Mouse (Mus musculus) MEL (cell line): ENCODE data around the gene Vps8. TPM values are rescaled to one million over a fixed set of nuclear protein-coding genes. Genes with fewer than 3 reads are reported as not detected.

Experiments
- DNase-seq: peaks from one replicate; pipeline ENCODE4 v3.0.0; 2011; ENCODE audit warnings: low read depth, low spot score
- H3K27ac ChIP-seq: 2 replicates; pipeline ENCODE4 v1.5.1; 2012; ENCODE audit warnings: low read depth, mild to moderate bottlenecking, control low read depth, low read length, moderate library complexity; ENCODE audit not compliant: control insufficient read depth
- H3K27me3 ChIP-seq, 2 experiments: fragments of 150-350 bp in 1 of 2; sonication (generic) in 1 of 2; 2 replicates each; pipeline ENCODE4 v1.6.1; 2012; ENCODE audit warnings: low read length in 2 of 2, mild to moderate bottlenecking in 2 of 2, improper control_type of control experiment in 1 of 2, moderate library complexity in 1 of 2; ENCODE audit not compliant: insufficient read depth in 2 of 2, control insufficient read depth in 1 of 2
- H3K36me3 ChIP-seq, 2 experiments: 2 replicates each; pipeline ENCODE4 v1.6.1; 2012 to 2014; ENCODE audit warnings: low read length in 2 of 2, improper control_type of control experiment in 1 of 2, inconsistent platforms in 1 of 2, mild to moderate bottlenecking in 1 of 2; ENCODE audit not compliant: insufficient read depth in 2 of 2, control insufficient read depth in 1 of 2
- H3K4me1 ChIP-seq, 2 experiments: fragments of 150-350 bp in 1 of 2; sonication (generic) in 1 of 2; 2 replicates each; pipeline ENCODE4 v1.6.1; 2012; ENCODE audit warnings: low read length in 2 of 2, improper control_type of control experiment in 1 of 2, mild to moderate bottlenecking in 1 of 2; ENCODE audit not compliant: insufficient read depth in 2 of 2, control insufficient read depth in 1 of 2
- H3K4me3 ChIP-seq, 2 experiments: fragments of 150-350 bp in 1 of 2; sonication (generic) in 1 of 2; 2 replicates each; pipeline ENCODE4 v1.5.1; 2012; ENCODE audit warnings: low read depth in 2 of 2, low read length in 2 of 2, mild to moderate bottlenecking in 2 of 2, moderate library complexity in 2 of 2, control low read depth in 1 of 2, improper control_type of control experiment in 1 of 2; ENCODE audit not compliant: control insufficient read depth in 1 of 2, insufficient read depth in 1 of 2
- H3K79me2 ChIP-seq: 2 replicates; pipeline ENCODE4 v1.6.1; 2012; ENCODE audit warnings: mild to moderate bottlenecking, low read length, moderate library complexity; ENCODE audit not compliant: control insufficient read depth, poor library complexity, insufficient read depth
- H3K9ac ChIP-seq: 2 replicates; pipeline ENCODE4 v1.6.1; 2012; ENCODE audit warnings: low read depth, mild to moderate bottlenecking, control low read depth, low read length, moderate library complexity; ENCODE audit not compliant: control insufficient read depth, poor library complexity, severe bottlenecking
- H3K9me3 ChIP-seq: fragments of 150-350 bp; sonication (generic); replicated peaks from 2 replicates; pipeline ENCODE4 v1.6.1; 2012; ENCODE audit warnings: mild to moderate bottlenecking, low read length, improper control_type of control experiment, moderate library complexity; ENCODE audit not compliant: insufficient read depth
- CHD1 ChIP-seq: IDR thresholded peaks from 2 replicates; pipeline ENCODE4 v1.6.1; 2012; ENCODE audit warnings: low read depth, mild to moderate bottlenecking, inconsistent platforms, low read length, improper control_type of control experiment
- CHD2 ChIP-seq: IDR thresholded peaks from 2 replicates; pipeline ENCODE4 v1.6.1; 2011; ENCODE audit warnings: low read length, improper control_type of control experiment
- CTCF ChIP-seq, 3 experiments: IDR thresholded peaks in 2 of 3; conservative IDR thresholded peaks in 1 of 3; 2 replicates each; pipeline ENCODE4 v1.5.1; 2011 to 2012; ENCODE audit warnings: low read length in 3 of 3, low read depth in 2 of 3, mild to moderate bottlenecking in 2 of 3, improper control_type of control experiment in 1 of 3, inconsistent platforms in 1 of 3, mixed read lengths in 1 of 3, moderate library complexity in 1 of 3; ENCODE audit not compliant: control insufficient read depth in 1 of 3, insufficient read depth in 1 of 3, poor library complexity in 1 of 3, severe bottlenecking in 1 of 3
- ELF1 ChIP-seq: IDR thresholded peaks from 2 replicates; pipeline ENCODE4 v1.6.1; 2014; ENCODE audit warnings: low read depth, mild to moderate bottlenecking, inconsistent platforms, low read length, improper control_type of control experiment, moderate library complexity
- GABPA ChIP-seq: IDR thresholded peaks from 2 replicates; pipeline ENCODE4 v1.6.1; 2012; ENCODE audit warnings: low read depth, mild to moderate bottlenecking, inconsistent platforms, low read length, improper control_type of control experiment, moderate library complexity
- JUND ChIP-seq: IDR thresholded peaks from 2 replicates; pipeline ENCODE4 v1.6.1; 2011; ENCODE audit warnings: low read depth, mild to moderate bottlenecking, improper control_type of control experiment, low read length
- MAX ChIP-seq: IDR thresholded peaks from 2 replicates; pipeline ENCODE4 v1.6.1; 2011; ENCODE audit warnings: low read length, improper control_type of control experiment
- MEF2A ChIP-seq: IDR thresholded peaks from 2 replicates; pipeline ENCODE4 v1.6.1; 2014; ENCODE audit warnings: low read depth, mild to moderate bottlenecking, inconsistent platforms, low read length, improper control_type of control experiment; ENCODE audit not compliant: poor library complexity, insufficient replicate concordance, severe bottlenecking; ENCODE audit errors: extremely low read depth
- MYB ChIP-seq: IDR thresholded peaks from 2 replicates; pipeline ENCODE4 v1.6.1; 2011; ENCODE audit warnings: mild to moderate bottlenecking, low read depth, low read length, improper control_type of control experiment
- MYC ChIP-seq: IDR thresholded peaks from 2 replicates; pipeline ENCODE4 v1.6.1; 2011; ENCODE audit warnings: low read depth, mild to moderate bottlenecking, low read length, improper control_type of control experiment, moderate library complexity
- POLR2A ChIP-seq, 2 experiments: IDR thresholded peaks; 2 replicates each; pipeline ENCODE4 v1.6.1; 2011 to 2012; ENCODE audit warnings: low read length in 2 of 2, mild to moderate bottlenecking in 2 of 2, control low read depth in 1 of 2, improper control_type of control experiment in 1 of 2, low read depth in 1 of 2, moderate library complexity in 1 of 2; ENCODE audit not compliant: control insufficient read depth in 1 of 2, insufficient read depth in 1 of 2, poor library complexity in 1 of 2
- POLR2AphosphoS5 ChIP-seq: IDR thresholded peaks from 2 replicates; pipeline ENCODE4 v1.6.1; 2012; ENCODE audit warnings: low read depth, borderline replicate concordance, mild to moderate bottlenecking, inconsistent platforms, low read length, moderate library complexity, mixed read lengths
- RCOR1 ChIP-seq: IDR thresholded peaks from 2 replicates; pipeline ENCODE4 v1.6.1; 2012; ENCODE audit warnings: low read depth, mild to moderate bottlenecking, inconsistent platforms, low read length, improper control_type of control experiment
- SIN3A ChIP-seq: IDR thresholded peaks from 2 replicates; pipeline ENCODE4 v1.6.1; 2012; ENCODE audit warnings: low read length, improper control_type of control experiment, inconsistent platforms
- TAL1 ChIP-seq: IDR thresholded peaks from 2 replicates; pipeline ENCODE4 v1.6.1; 2012; ENCODE audit warnings: mild to moderate bottlenecking, inconsistent platforms, low read length, moderate library complexity, mixed read lengths
- TBP ChIP-seq: IDR thresholded peaks from 2 replicates; pipeline ENCODE4 v1.8.0; 2011; ENCODE audit warnings: low read depth, low read length, improper control_type of control experiment
- TCF12 ChIP-seq: IDR thresholded peaks from 2 replicates; pipeline ENCODE4 v1.6.1; 2014; ENCODE audit warnings: low read depth, mild to moderate bottlenecking, inconsistent platforms, low read length, improper control_type of control experiment, moderate library complexity
- UBTF ChIP-seq: IDR thresholded peaks from 2 replicates; pipeline ENCODE4 v1.6.1; 2012; ENCODE audit warnings: low read depth, mild to moderate bottlenecking, inconsistent platforms, low read length, improper control_type of control experiment, moderate library complexity, borderline replicate concordance; ENCODE audit not compliant: insufficient read depth
- USF1 ChIP-seq: IDR thresholded peaks from 2 replicates; pipeline ENCODE4 v1.6.1; 2014; ENCODE audit warnings: low read depth, mild to moderate bottlenecking, inconsistent platforms, low read length, improper control_type of control experiment, moderate library complexity
- ZKSCAN1 ChIP-seq: IDR thresholded peaks from 2 replicates; pipeline ENCODE4 v1.6.1; 2012; ENCODE audit warnings: low read depth, mild to moderate bottlenecking, inconsistent platforms, low read length, improper control_type of control experiment, moderate library complexity
- ZMIZ1 ChIP-seq: IDR thresholded peaks from 2 replicates; pipeline ENCODE4 v1.6.1; 2012; ENCODE audit warnings: low read depth, mild to moderate bottlenecking, inconsistent platforms, low read length, improper control_type of control experiment, moderate library complexity
- polyA plus RNA-seq, 2 experiments: library from polyadenylated mRNA; stranded (reverse) in 1 of 2; unstranded in 1 of 2; fragments of >175 nt in 1 of 2; fragments of >200 nt in 1 of 2; gene quantifications; 2 replicates each; pipeline versions ENCODE4 v1.2.1 to v1.2.4; 2012; ENCODE audit warnings: low replicate concordance in 2 of 2, low read depth in 1 of 2; ENCODE audit not compliant: insufficient read length in 2 of 2, insufficient read depth in 1 of 2, missing spikeins in 1 of 2
- total RNA-seq: library from RNA; depleted of rRNA; stranded (reverse); fragments of 300-350 nt; gene quantifications from 2 replicates; pipeline ENCODE4 v1.2.3, GENCODE M21; 2012

The Vps8 gene
- total and polyA plus RNA-seq, 3 experiments: 10.5 to 14.0 TPM; not detected in 1

- H3K4me3 ChIP-seq: no peak overlapping the region
- H3K4me1 ChIP-seq: peaks cover 0 to 2% of the 10 kb centered on the region in 2 experiments; a peak in 2 of 4 replicates
- H3K79me2 ChIP-seq: no peaks in the 10 kb centered on the region
- no peaks in the 10 kb centered on the region for H3K9me3 ChIP-seq
- H3K27me3 ChIP-seq: no peaks in the 10 kb centered on the region
- H3K36me3 ChIP-seq: no peaks in the 10 kb centered on the region; a peak in 1 of 4 replicates
- H3K9ac ChIP-seq: no peak overlapping the region
- TF ChIP-seq POLR2AphosphoS5 (no peak), TBP (no peak), UBTF (no peak), ZMIZ1 (no peak), MYB (no peak), RCOR1 (no peak)
- TF ChIP-seq, all 39 proteins: peak for 0
- DNase-seq: no peak
- H3K27ac ChIP-seq: no peak overlapping the region
Observed at GRCm38 (mm10) chr16:21654384-21654783, 231.5 kb downstream of the Vps8 start.

- H3K36me3 ChIP-seq: no peaks in the 10 kb centered on the region
- no peak overlapping the region for H3K9ac ChIP-seq
- H3K27me3 ChIP-seq: no peaks in the 10 kb centered on the region
- no peaks in the 10 kb centered on the region for H3K79me2 ChIP-seq
- TF ChIP-seq TCF12: no peak
- no peak for TF ChIP-seq CTCF (IDR thresholded peaks at IDR 0.05 in 2 of 3, conservative IDR thresholded peaks at IDR 0.05 in 1 of 3; ENCODE audit: control insufficient read depth in 1 of 3, insufficient read depth in 1 of 3, low read depth in 2 of 3, low read length in 3 of 3, poor library complexity in 1 of 3, severe bottlenecking in 1 of 3)
- TF ChIP-seq SIN3A: no peak
- no peak for TF ChIP-seq GABPA
- no peak for TF ChIP-seq TAL1
- TF ChIP-seq ELF1: no peak
- no peak for TF ChIP-seq CHD1
- TF ChIP-seq MEF2A: no peak
- no peak for TF ChIP-seq ZKSCAN1
- TF ChIP-seq UBTF: no peak
- no peak for TF ChIP-seq RCOR1
- no peak overlapping the region for H3K4me3 ChIP-seq
- no peak for DNase-seq
- no peaks in the 10 kb centered on the region for H3K4me1 ChIP-seq
- H3K9me3 ChIP-seq: no peaks in the 10 kb centered on the region
- no peak overlapping the region for H3K27ac ChIP-seq
Observed at GRCm38 (mm10) chr16:21655291-21655690, 232.4 kb downstream of the Vps8 start.

- Histone ChIP-seq H3K79me2 (no peaks in the 10 kb centered on the region), H3K9me3 (no peaks in the 10 kb centered on the region), H3K36me3 (no peaks in the 10 kb centered on the region), H3K4me3 (no peak overlapping the region), H3K4me1 (no peaks in the 10 kb centered on the region), H3K27me3 (no peaks in the 10 kb centered on the region), H3K9ac (no peak overlapping the region), H3K27ac (no peak overlapping the region)
- TF ChIP-seq GABPA (no peak), RCOR1 (no peak), POLR2A (IDR thresholded peaks at IDR 0.05; ENCODE audit: control insufficient read depth in 1 of 2, insufficient read depth in 1 of 2, low read depth in 1 of 2, low read length in 2 of 2, poor library complexity in 1 of 2) (no peak), CHD2 (no peak), TAL1 (no peak), MAX (no peak), MYC (no peak), USF1 (no peak), JUND (no peak)
- DNase-seq: no peak
Observed at GRCm38 (mm10) chr16:21655961-21656360, 233.0 kb downstream of the Vps8 start.
